18 mouse cellular contexts compared by ENCODE assay signal in genomic region chr1:86480735-86481447, GRCm38 (mm10). TPM values are rescaled to one million over a fixed set of nuclear protein-coding genes. Genes with fewer than 3 reads are reported as not detected.
A peak's percentile ranks its signal among the peaks of the same experiment; 100 is the strongest.
DNase-seq lines count a peak whose midpoint lies in the region; ATAC-seq and TF ChIP-seq lines count a peak whose summit lies in the region.
"Had no signal": no experiment of that assay in that cellular context is flagged by ENCODE, and none has a peak within 500 bp of the region (broad histone marks: within the 10 kb centered on the region; RNA-seq: fewer than 3 reads in every experiment).

No protein-coding gene starts in this region.

- no peaks in the 10 kb centered on the region for H3K36me3 ChIP-seq in kidney, embryonic 16.5 days (ENCODE audit: insufficient read depth, low read length)
- H3K36me3 ChIP-seq in ES-E14 (ENCODE audit: control insufficient read depth, insufficient read depth, low read length, poor library complexity, severe bottlenecking) = no peaks in the 10 kb centered on the region
- H3K36me3 ChIP-seq in intestine, embryonic 14.5 days (ENCODE audit: control insufficient read depth, insufficient read depth, low read length) = no peaks in the 10 kb centered on the region
- no peaks in the 10 kb centered on the region for H3K36me3 ChIP-seq in liver, embryonic 14.5 days (replicated peaks; ENCODE audit: control insufficient read depth, insufficient read depth, low read depth)
- H3K36me3 ChIP-seq: hindbrain, embryonic 15.5 days had no signal

- TF ChIP-seq CTCF in liver, embryonic 14.5 days (IDR thresholded peaks at IDR 0.05; ENCODE audit: low read depth) = no peak

- peaks cover 40% of the 10 kb centered on the region for H3K4me1 ChIP-seq in kidney, embryonic 16.5 days (ENCODE audit: insufficient read depth, low read length)
- H3K4me1 ChIP-seq in ES-E14 (ENCODE audit: control insufficient read depth in 2 of 2, insufficient read depth in 2 of 2, low read length in 2 of 2, poor library complexity in 1 of 2) = peaks cover 2 to 12% of the 10 kb centered on the region in 2 experiments
- no peaks in the 10 kb centered on the region for H3K4me1 ChIP-seq in intestine, embryonic 14.5 days (replicated peaks; ENCODE audit: control insufficient read depth, insufficient read depth, low read length)
- peaks cover 38 to 49% of the 10 kb centered on the region in 2 experiments for H3K4me1 ChIP-seq in liver, embryonic 14.5 days (replicated peaks; ENCODE audit: control insufficient read depth in 2 of 2, insufficient read depth in 2 of 2, low read length in 1 of 2)
- H3K4me1 ChIP-seq: hindbrain, embryonic 15.5 days had no signal

- no peaks in the 10 kb centered on the region for H3K27me3 ChIP-seq in kidney, embryonic 16.5 days (ENCODE audit: insufficient read depth, low read length)
- H3K27me3 ChIP-seq in intestine, embryonic 14.5 days (replicated peaks; ENCODE audit: control insufficient read depth, insufficient read depth, low read length) = no peaks in the 10 kb centered on the region
- H3K27me3 ChIP-seq in liver, embryonic 14.5 days (ENCODE audit: control insufficient read depth, insufficient read depth, low read length) = no peaks in the 10 kb centered on the region
- H3K27me3 ChIP-seq: hindbrain, embryonic 15.5 days had no signal

- peak overlapping the region; percentile 94 for H3K27ac ChIP-seq in kidney, embryonic 16.5 days (ENCODE audit: low read length)
- peak overlapping the region; percentile 26; the same call in 1 of the 2 replicates for H3K27ac ChIP-seq in ES-E14 (ENCODE audit: insufficient read depth, low read depth, low read length, poor library complexity, severe bottlenecking)
- peak overlapping the region; percentile 1; the same call in 1 of the 2 replicates for H3K27ac ChIP-seq in intestine, embryonic 14.5 days (ENCODE audit: low read depth)
- H3K27ac ChIP-seq in liver, embryonic 14.5 days = peak overlapping the region; percentile 96
- H3K27ac ChIP-seq: hindbrain, embryonic 15.5 days had no signal

- in situ Hi-C loops in ES-E14 (cut with MboI; ENCODE audit: low sequenced_read_pairs in 2 of 2, unreplicated experiment in 2 of 2) = no loop called here

- 41% methylated on average over 8 of the region's 8 CpGs for WGBS in kidney, embryonic 16.5 days
- 77% methylated on average over 8 of the region's 8 CpGs for WGBS in intestine, embryonic 14.5 days
- WGBS in liver, embryonic 14.5 days (ENCODE audit: insufficient replicate concordance) = 61% methylated on average over 8 of the region's 8 CpGs

- H3K9ac ChIP-seq in kidney, embryonic 16.5 days (replicated peaks; ENCODE audit: low read length) = no peak overlapping the region; the same call in 1 of the 2 replicates
- H3K9ac ChIP-seq in ES-E14 (ENCODE audit: insufficient read depth, low read depth, low read length, poor library complexity, severe bottlenecking) = peak overlapping the region; percentile 26; the same call in 1 of the 2 replicates
- H3K9ac ChIP-seq in intestine, embryonic 14.5 days (ENCODE audit: low read length) = no peak overlapping the region
- H3K9ac ChIP-seq in liver, embryonic 14.5 days (replicated peaks) = peak overlapping the region; percentile 28
- H3K9ac ChIP-seq: hindbrain, embryonic 15.5 days had no signal

- no peak overlapping the region for H3K4me3 ChIP-seq in kidney, embryonic 16.5 days (ENCODE audit: low read length)
- H3K4me3 ChIP-seq in ES-E14 (ENCODE audit: insufficient read depth in 1 of 2, low read depth in 1 of 2, low read length in 2 of 2, poor library complexity in 1 of 2, severe bottlenecking in 1 of 2) = no peak overlapping the region
- H3K4me3 ChIP-seq in intestine, embryonic 14.5 days (ENCODE audit: low read depth, low read length) = no peak overlapping the region
- no peak overlapping the region for H3K4me3 ChIP-seq in liver, embryonic 14.5 days (ENCODE audit: insufficient read depth in 1 of 2, low read depth in 2 of 2, low read length in 2 of 2)
- H3K4me3 ChIP-seq: hindbrain, embryonic 15.5 days had no signal

- no peak for DNase-seq in kidney, postnatal 14 days
- no peak for DNase-seq in ES-E14 (ENCODE audit: low read depth, low spot score)
- no peak for DNase-seq in intestine, embryonic 14.5 days (ENCODE audit: low spot score)
- no peak for DNase-seq in liver, embryonic 14.5 days (ENCODE audit: low read depth in 3 of 3, low spot score in 3 of 3)
- DNase-seq in gastrocnemius, postnatal 25 days = no peak
- DNase-seq in gastrocnemius, adult 18-20 months (ENCODE audit: low spot score) = no peak
- DNase-seq: cerebellum, postnatal 14 days; right cerebral cortex, postnatal 25 days; thymus, adult 18-20 months had no signal

- no peak for TF ChIP-seq EP300 in liver, embryonic 14.5 days (IDR thresholded peaks at IDR 0.05; ENCODE audit: low read depth)

- no peak overlapping the region for H3K4me2 ChIP-seq in kidney, embryonic 16.5 days (replicated peaks; ENCODE audit: low read depth, low read length)
- no peak overlapping the region for H3K4me2 ChIP-seq in intestine, embryonic 14.5 days (ENCODE audit: low read length)
- peak overlapping the region; percentile 56 for H3K4me2 ChIP-seq in liver, embryonic 14.5 days (ENCODE audit: low read depth)
- H3K4me2 ChIP-seq: hindbrain, embryonic 15.5 days had no signal

- H3K9me3 ChIP-seq in kidney, embryonic 16.5 days (ENCODE audit: low read length) = no peaks in the 10 kb centered on the region
- H3K9me3 ChIP-seq in ES-E14 (ENCODE audit: control insufficient read depth, insufficient read depth, low read depth, low read length) = no peaks in the 10 kb centered on the region
- H3K9me3 ChIP-seq in intestine, embryonic 14.5 days (ENCODE audit: control insufficient read depth, low read length) = no peaks in the 10 kb centered on the region
- no peaks in the 10 kb centered on the region for H3K9me3 ChIP-seq in liver, embryonic 14.5 days (ENCODE audit: control insufficient read depth, low read length)
- H3K9me3 ChIP-seq: hindbrain, embryonic 15.5 days had no signal

- ATAC-seq in kidney, embryonic 16.5 days (ENCODE audit: low FRiP score, low TSS enrichment) = peak; percentile 52
- ATAC-seq in intestine, embryonic 14.5 days (replicated peaks; ENCODE audit: low FRiP score, low TSS enrichment, low read depth) = no peak
- peak; percentile 48; the same call in 1 of the 2 replicates for ATAC-seq in liver, embryonic 14.5 days (ENCODE audit: insufficient read depth)
- ATAC-seq: CD4-positive, CD25-positive, alpha-beta regulatory T cell, adult 4 months had no signal

TF ChIP-seq in ES-E14, 5 proteins besides CTCF, POLR2A, EP300 and RAD21:
- TF ChIP-seq MAFK (IDR thresholded peaks at IDR 0.05; ENCODE audit: insufficient read depth, low read depth, low read length) (no peak), HCFC1 (IDR thresholded peaks at IDR 0.05; ENCODE audit: borderline replicate concordance, insufficient read depth, low read length) (no peak), ZNF384 (IDR thresholded peaks at IDR 0.05; ENCODE audit: low read depth, low read length) (no peak), CHD2 (IDR thresholded peaks at IDR 0.05; ENCODE audit: low read depth, low read length) (no peak), ZC3H11A (IDR thresholded peaks at IDR 0.05; ENCODE audit: borderline replicate concordance, low read depth, low read length) (no peak)

RNA-seq across cellular contexts. Expression of gene Ptma, which starts 45.6 kb away (rescaled TPM):
- 2,279 and 2,662 TPM in 2 replicates for polyA plus RNA-seq in kidney, embryonic 16.5 days (2015; fragmentation: Nextera tagmentation; extraction: Ambion mirVana)
- total RNA-seq in ES-E14 (2012; rRNA removed) = 2,106 and 2,587 TPM in 2 replicates
- polyA plus RNA-seq in intestine, embryonic 14.5 days (2014; fragmentation: Nextera tagmentation; extraction: Ambion mirVana) = 2,795 and 2,826 TPM in 2 replicates
- 466 and 1,286 TPM in 2 replicates for polyA plus RNA-seq in liver, embryonic 14.5 days (2012; rRNA removed)
- polyA plus RNA-seq in liver, embryonic 14.5 days (2014; fragmentation: Nextera tagmentation; extraction: Ambion mirVana) = 993 and 1,059 TPM in 2 replicates
- total RNA-seq in gastrocnemius, postnatal 25 days (2021) = 100 to 1,000 TPM; 100 to 129 TPM
- total RNA-seq in gastrocnemius, adult 18-20 months (2021) = 10 to 100 TPM; 64.2 to 99.0 TPM

RNA-seq across cellular contexts. Expression of gene Tex44, which starts 54.8 kb away (rescaled TPM):
- polyA plus RNA-seq in kidney, embryonic 16.5 days (2015; fragmentation: Nextera tagmentation; extraction: Ambion mirVana) = not detected in 2 replicates
- 0.11 TPM in 1 of 2 replicates, not detected in the other for total RNA-seq in ES-E14 (2012; rRNA removed)
- not detected in 2 replicates for polyA plus RNA-seq in intestine, embryonic 14.5 days (2014; fragmentation: Nextera tagmentation; extraction: Ambion mirVana)
- polyA plus RNA-seq in liver, embryonic 14.5 days (2012; rRNA removed) = not detected in 2 replicates
- polyA plus RNA-seq in liver, embryonic 14.5 days (2014; fragmentation: Nextera tagmentation; extraction: Ambion mirVana) = not detected in 2 replicates
- not detected for total RNA-seq in gastrocnemius, postnatal 25 days (2021)
- total RNA-seq in gastrocnemius, adult 18-20 months (2021) = not detected
- total RNA-seq: layer of hippocampus, adult 18-20 months; left cerebral cortex, postnatal 14 days; megakaryocyte-erythroid progenitor cell, adult 5-6 weeks had no signal
- polyA plus RNA-seq: brain, embryonic 14.5 days; CD4-positive, CD25-positive, alpha-beta regulatory T cell, adult 4 months; frontal cortex, adult 2 months; hindbrain, embryonic 15.5 days; neural tube, embryonic 14.5 days had no signal

RNA-seq across cellular contexts. Expression of gene Nmur1, which starts 54.9 kb away (rescaled TPM):
- 0.12 TPM in 1 of 2 replicates, not detected in the other for polyA plus RNA-seq in kidney, embryonic 16.5 days (2015; fragmentation: Nextera tagmentation; extraction: Ambion mirVana)
- 0.18 TPM in 1 of 2 replicates, not detected in the other for total RNA-seq in ES-E14 (2012; rRNA removed)
- polyA plus RNA-seq in intestine, embryonic 14.5 days (2014; fragmentation: Nextera tagmentation; extraction: Ambion mirVana) = not detected in 2 replicates
- not detected in 2 replicates for polyA plus RNA-seq in liver, embryonic 14.5 days (2012; rRNA removed)
- not detected in 2 replicates for polyA plus RNA-seq in liver, embryonic 14.5 days (2014; fragmentation: Nextera tagmentation; extraction: Ambion mirVana)
- not detected for total RNA-seq in gastrocnemius, postnatal 25 days (2021)
- not detected for total RNA-seq in gastrocnemius, adult 18-20 months (2021)
- total RNA-seq: layer of hippocampus, adult 18-20 months; megakaryocyte-erythroid progenitor cell, adult 5-6 weeks had no signal
- polyA plus RNA-seq: neural tube, embryonic 14.5 days had no signal

Comparison
In these comparisons a context has a peak if more than half of its experiments do, and no peak if none do; other contexts are left out.
1. H3K27ac ChIP-seq: peak in every context shown above with its lines; median percentile 96 in liver, embryonic 14.5 days; 94 in kidney, embryonic 16.5 days; 26 in ES-E14; 1 in intestine, embryonic 14.5 days.
2. H3K9ac ChIP-seq: peak in ES-E14 (single experiment) and liver, embryonic 14.5 days (single experiment); none in kidney, embryonic 16.5 days (single experiment) and intestine, embryonic 14.5 days (single experiment).
3. RNA of gene Ptma, which starts 45.6 kb away (total RNA-seq): 2,106 to 2,587 TPM in ES-E14; 100 to 129 TPM in gastrocnemius, postnatal 25 days and 64.2 to 99.0 TPM in gastrocnemius, adult 18-20 months; every median in the first group is over 10 times any median in the second.